Mouse (Mus musculus): Measurements from ENCODE around the gene Mrpl23. TPM values are rescaled to one million over a fixed set of nuclear protein-coding genes. Genes with fewer than 3 reads are reported as not detected.

Mrpl23 gene
- total RNA-seq, 2 experiments from 2014 or later = 3.3 to 6.9 TPM

GRCm38 (mm10) chr7:142564955-142565643, 32.6 kb downstream of the Mrpl23 start:
- no peak for DNase-seq (ENCODE audit: low spot score in 2 of 2)
- intact Hi-C loops (cut with DNase I) = no loop called here

- DNase-seq (ENCODE audit: low spot score in 2 of 2) = no peak
- intact Hi-C loops (cut with DNase I) = no loop called here
Observed at GRCm38 (mm10) chr7:142566512-142566911, 34.0 kb downstream of the Mrpl23 start.

GRCm38 (mm10) chr7:142568985-142569384, 36.5 kb downstream of the Mrpl23 start:
- intact Hi-C loops (cut with DNase I) = no loop called here

GRCm38 (mm10) chr7:142570565-142570964, 38.1 kb downstream of the Mrpl23 start:
- intact Hi-C loops (cut with DNase I) = no loop called here
- DNase-seq (ENCODE audit: low spot score in 2 of 2) = no peak

More at GRCm38 (mm10) chr7:142568985-142569384, 36.5 kb downstream of the Mrpl23 start:
- DNase-seq (ENCODE audit: low spot score in 2 of 2) = no peak

- intact Hi-C loops (cut with DNase I) = no loop called here
- no peak for DNase-seq (ENCODE audit: low spot score in 2 of 2)
Observed at GRCm38 (mm10) chr7:142571458-142572220, 39.2 kb downstream of the Mrpl23 start.

- DNase-seq (ENCODE audit: low spot score in 2 of 2) = no peak
- intact Hi-C loops (cut with DNase I) = no loop called here
Observed at GRCm38 (mm10) chr7:142572343-142572742, 39.9 kb downstream of the Mrpl23 start.

- no peak for DNase-seq (ENCODE audit: low spot score in 2 of 2)
- intact Hi-C loops (cut with DNase I) = no loop called here
Observed at GRCm38 (mm10) chr7:142572992-142573391, 40.5 kb downstream of the Mrpl23 start.

GRCm38 (mm10) chr7:142574155-142574660, 41.7 kb downstream of the Mrpl23 start:
- intact Hi-C loops (cut with DNase I) = no loop called here
- no peak for DNase-seq (ENCODE audit: low spot score in 2 of 2)

GRCm38 (mm10) chr7:142574826-142575351, 42.4 kb downstream of the Mrpl23 start:
- DNase-seq (ENCODE audit: low spot score in 2 of 2) = no peak
- intact Hi-C loops (cut with DNase I) = no loop called here

GRCm38 (mm10) chr7:142575491-142575890, 43.0 kb downstream of the Mrpl23 start:
- intact Hi-C loops (cut with DNase I) = no loop called here
- DNase-seq (ENCODE audit: low spot score in 2 of 2) = no peak

GRCm38 (mm10) chr7:142575971-142576370, 43.5 kb downstream of the Mrpl23 start:
- intact Hi-C loops (cut with DNase I) = no loop called here

GRCm38 (mm10) chr7:142576472-142577326, 44.2 kb downstream of the Mrpl23 start:
- intact Hi-C loops (cut with DNase I) = no loop called here
- DNase-seq (ENCODE audit: low spot score in 2 of 2) = no peak

More at GRCm38 (mm10) chr7:142575971-142576370, 43.5 kb downstream of the Mrpl23 start:
- DNase-seq (ENCODE audit: low spot score in 2 of 2) = no peak

- peak in 1 of 2 experiments; percentile 22 for DNase-seq (ENCODE audit: low spot score in 2 of 2)
- intact Hi-C loops (cut with DNase I) = no loop called here
Observed at GRCm38 (mm10) chr7:142577806-142578423, 45.4 kb downstream of the Mrpl23 start.

GRCm38 (mm10) chr7:142579069-142579468, 46.6 kb downstream of the Mrpl23 start:
- no peak for DNase-seq (ENCODE audit: low spot score in 2 of 2)
- intact Hi-C loops (cut with DNase I) = no loop called here

GRCm38 (mm10) chr7:142580121-142580879, 47.8 kb downstream of the Mrpl23 start:
- intact Hi-C loops (cut with DNase I) = loop anchor here (1.0 to 2.0 kb wide), 5 partner anchors 42 to 263 kb away; no protein-coding TSS in a partner anchor
- peak; percentile 60 to 61 for DNase-seq (ENCODE audit: low spot score in 2 of 2)

GRCm38 (mm10) chr7:142581186-142581585, 48.7 kb downstream of the Mrpl23 start:
- DNase-seq (ENCODE audit: low spot score in 2 of 2) = no peak
- intact Hi-C loops (cut with DNase I) = loop anchor here (2.0 kb wide), 3 partner anchors 94 to 264 kb away; no protein-coding TSS in a partner anchor

- intact Hi-C loops (cut with DNase I) = loop anchor here (2.0 kb wide), 3 partner anchors 95 to 265 kb away; no protein-coding TSS in a partner anchor
- DNase-seq (ENCODE audit: low spot score in 2 of 2) = peak; percentile 46 to 51
Observed at GRCm38 (mm10) chr7:142581656-142582228, 49.3 kb downstream of the Mrpl23 start.

GRCm38 (mm10) chr7:142584882-142585281, 52.4 kb downstream of the Mrpl23 start:
- peak in 1 of 2 experiments; percentile 65 for DNase-seq (ENCODE audit: low spot score in 2 of 2)
- intact Hi-C loops (cut with DNase I) = no loop called here

All from left cerebral cortex, postnatal 25 days (tissue).